Mouse (Mus musculus): ENCODE results near the gene Ssh1. TPM values are rescaled to one million over a fixed set of nuclear protein-coding genes. Genes with fewer than 3 reads are reported as not detected.

Ssh1 gene
- polyA plus RNA-seq, 1 experiment = 3.7 TPM

DNA sequence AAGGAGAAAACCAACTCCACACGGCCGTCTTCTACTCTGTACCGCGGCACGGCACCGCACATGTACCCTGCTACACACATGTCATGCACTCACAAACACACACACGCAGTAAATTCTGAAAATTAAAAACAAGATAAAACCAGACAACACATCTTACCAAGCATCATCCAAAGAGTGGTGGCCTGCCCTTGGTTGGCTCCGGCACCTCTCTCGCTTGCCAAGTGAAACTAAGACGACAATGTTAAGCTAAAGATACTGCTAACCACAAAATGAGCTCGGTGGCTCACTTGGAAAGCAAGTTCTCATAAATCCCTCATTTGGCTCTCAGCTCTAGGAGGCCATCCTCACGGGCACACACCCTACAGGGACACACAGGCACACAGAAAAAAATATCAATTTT, 94.2 kb downstream of the Ssh1 start:
- peaks cover 96% of the 10 kb centered on the region for H3K79me3 ChIP-seq (ENCODE audit: low read depth)
- H3K4me3 ChIP-seq (ENCODE audit: insufficient read depth, poor library complexity, severe bottlenecking) = no peak overlapping the region
- H3ac ChIP-seq (ENCODE audit: control insufficient read depth, insufficient read length, low read depth) = no peak overlapping the region
- no peaks in the 10 kb centered on the region for H3K27me3 ChIP-seq (ENCODE audit: control insufficient read depth, insufficient read depth, insufficient read length)
- no peaks in the 10 kb centered on the region for H3K36me3 ChIP-seq (ENCODE audit: control insufficient read depth, insufficient read depth)
- peaks cover 100% of the 10 kb centered on the region for H3K79me2 ChIP-seq (ENCODE audit: control insufficient read depth, insufficient read depth)
- TF ChIP-seq CTCF (IDR thresholded peaks at IDR 0.05; ENCODE audit: control insufficient read depth, insufficient read depth, insufficient read length) (no peak), MYOG (IDR thresholded peaks at IDR 0.05; ENCODE audit: control insufficient read depth, extremely low read depth, insufficient read length) (no peak), USF1 (IDR thresholded peaks at IDR 0.05; ENCODE audit: low read depth) (no peak), CEBPB (IDR thresholded peaks at IDR 0.05; ENCODE audit: low read depth) (no peak), MAX (IDR thresholded peaks at IDR 0.05) (no peak), FOSL1 (IDR thresholded peaks at IDR 0.05; ENCODE audit: insufficient read depth, low read length, poor library complexity, severe bottlenecking) (no peak), MYOD1 (IDR thresholded peaks at IDR 0.05; ENCODE audit: control insufficient read depth, insufficient read length, low read depth) (no peak)

DNA sequence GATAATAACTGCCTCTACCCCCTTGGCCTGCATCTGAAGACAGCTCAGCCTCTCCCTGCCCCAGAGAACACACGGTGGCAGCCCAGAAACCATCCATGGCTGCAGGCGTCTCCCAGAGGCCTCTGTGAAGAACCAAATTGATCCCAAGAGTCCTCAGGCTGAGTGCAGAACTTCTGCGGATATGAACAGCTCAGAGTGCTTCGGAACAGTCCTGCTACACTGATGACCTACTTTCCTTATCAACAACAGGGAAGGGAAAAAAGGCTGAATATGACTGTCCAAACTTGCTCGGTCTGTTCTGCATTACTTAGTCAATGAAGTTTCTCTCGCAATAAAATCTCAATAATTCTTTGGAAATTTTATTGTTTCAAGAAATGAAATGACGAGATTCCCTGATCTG, 101.7 kb downstream of the Ssh1 start:
- H3K36me3 ChIP-seq (ENCODE audit: control insufficient read depth, insufficient read depth) = no peaks in the 10 kb centered on the region
- no peaks in the 10 kb centered on the region for H3K27me3 ChIP-seq (ENCODE audit: control insufficient read depth, insufficient read depth, insufficient read length)
- no peak overlapping the region for H3K4me3 ChIP-seq (ENCODE audit: insufficient read depth, poor library complexity, severe bottlenecking)
- H3ac ChIP-seq (ENCODE audit: control insufficient read depth, insufficient read length, low read depth) = no peak overlapping the region
- TF ChIP-seq MAX (IDR thresholded peaks at IDR 0.05) = no peak
- no peak for TF ChIP-seq USF1 (IDR thresholded peaks at IDR 0.05; ENCODE audit: low read depth)
- no peak for TF ChIP-seq CTCF (IDR thresholded peaks at IDR 0.05; ENCODE audit: control insufficient read depth, insufficient read depth, insufficient read length)
- H3K79me3 ChIP-seq (ENCODE audit: low read depth) = peaks cover 91% of the 10 kb centered on the region
- H3K79me2 ChIP-seq (ENCODE audit: control insufficient read depth, insufficient read depth) = peaks cover 100% of the 10 kb centered on the region

DNA sequence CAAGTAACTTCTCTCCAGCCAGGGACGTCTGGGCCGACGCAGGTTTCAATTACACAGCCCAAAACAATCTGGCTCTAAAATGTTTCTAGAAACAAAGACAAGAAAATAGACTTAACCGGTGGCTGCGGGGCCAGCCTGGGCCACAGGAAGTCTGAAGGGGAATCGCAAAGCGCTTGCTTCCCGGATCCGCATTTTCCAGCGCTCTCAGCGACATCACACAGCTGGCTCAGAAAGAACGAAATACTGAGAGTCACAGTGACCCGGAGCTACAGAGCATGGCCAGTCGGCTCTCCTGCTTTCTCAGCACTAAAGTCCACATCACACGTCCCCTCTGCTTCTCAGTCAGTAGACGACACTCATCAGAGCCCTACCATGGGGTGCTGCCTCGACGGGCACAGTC, 102.8 kb downstream of the Ssh1 start:
- Histone ChIP-seq H3K36me3 (ENCODE audit: control insufficient read depth, insufficient read depth) (no peaks in the 10 kb centered on the region), H3K27me3 (ENCODE audit: control insufficient read depth, insufficient read depth, insufficient read length) (no peaks in the 10 kb centered on the region), H3K79me2 (ENCODE audit: control insufficient read depth, insufficient read depth) (peaks cover 100% of the 10 kb centered on the region), H3K4me3 (ENCODE audit: insufficient read depth, poor library complexity, severe bottlenecking) (no peak overlapping the region), H3ac (ENCODE audit: control insufficient read depth, insufficient read length, low read depth) (no peak overlapping the region), H3K79me3 (ENCODE audit: low read depth) (peaks cover 89% of the 10 kb centered on the region)
- no peak for TF ChIP-seq FOSL1 (IDR thresholded peaks at IDR 0.05; ENCODE audit: insufficient read depth, low read length, poor library complexity, severe bottlenecking)
- no peak for TF ChIP-seq CEBPB (IDR thresholded peaks at IDR 0.05; ENCODE audit: low read depth)
- TF ChIP-seq CTCF (IDR thresholded peaks at IDR 0.05; ENCODE audit: control insufficient read depth, insufficient read depth, insufficient read length) = no peak
- no peak for TF ChIP-seq MYOG (IDR thresholded peaks at IDR 0.05; ENCODE audit: control insufficient read depth, extremely low read depth, insufficient read length)
- no peak for TF ChIP-seq MYOD1 (IDR thresholded peaks at IDR 0.05; ENCODE audit: control insufficient read depth, insufficient read length, low read depth)
- no peak for TF ChIP-seq MAX (IDR thresholded peaks at IDR 0.05)
- TF ChIP-seq USF1 (IDR thresholded peaks at IDR 0.05; ENCODE audit: low read depth) = no peak

DNA sequence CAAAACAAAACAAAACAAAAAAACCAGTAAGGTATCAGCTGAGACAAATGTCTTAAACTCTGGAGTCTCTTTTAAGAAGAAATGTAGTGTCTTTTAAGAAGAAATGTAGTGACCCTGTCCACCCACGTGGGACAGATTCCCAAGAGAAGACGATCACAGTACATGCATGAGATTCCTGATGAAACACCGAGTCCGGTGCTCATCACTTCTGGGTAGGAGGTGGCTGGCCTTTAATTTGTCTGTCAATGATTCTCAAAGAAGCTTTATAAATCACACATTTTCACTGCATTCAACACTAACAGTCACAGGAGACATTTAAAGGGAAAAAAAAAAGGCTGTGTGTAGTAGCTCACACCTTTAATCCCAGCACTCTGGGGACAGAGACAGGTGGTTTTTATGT, 103.8 kb downstream of the Ssh1 start:
- TF ChIP-seq MAX (IDR thresholded peaks at IDR 0.05) (no peak), MYOG (IDR thresholded peaks at IDR 0.05; ENCODE audit: control insufficient read depth, extremely low read depth, insufficient read length) (no peak), MYOD1 (IDR thresholded peaks at IDR 0.05; ENCODE audit: control insufficient read depth, insufficient read length, low read depth) (no peak), CEBPB (IDR thresholded peaks at IDR 0.05; ENCODE audit: low read depth) (no peak), CTCF (IDR thresholded peaks at IDR 0.05; ENCODE audit: control insufficient read depth, insufficient read depth, insufficient read length) (no peak), USF1 (IDR thresholded peaks at IDR 0.05; ENCODE audit: low read depth) (no peak), FOSL1 (IDR thresholded peaks at IDR 0.05; ENCODE audit: insufficient read depth, low read length, poor library complexity, severe bottlenecking) (no peak)
- Histone ChIP-seq H3K79me3 (ENCODE audit: low read depth) (peaks cover 91% of the 10 kb centered on the region), H3K79me2 (ENCODE audit: control insufficient read depth, insufficient read depth) (peaks cover 100% of the 10 kb centered on the region), H3K4me3 (ENCODE audit: insufficient read depth, poor library complexity, severe bottlenecking) (no peak overlapping the region), H3K36me3 (ENCODE audit: control insufficient read depth, insufficient read depth) (no peaks in the 10 kb centered on the region), H3ac (ENCODE audit: control insufficient read depth, insufficient read length, low read depth) (no peak overlapping the region), H3K27me3 (ENCODE audit: control insufficient read depth, insufficient read depth, insufficient read length) (no peaks in the 10 kb centered on the region)

DNA sequence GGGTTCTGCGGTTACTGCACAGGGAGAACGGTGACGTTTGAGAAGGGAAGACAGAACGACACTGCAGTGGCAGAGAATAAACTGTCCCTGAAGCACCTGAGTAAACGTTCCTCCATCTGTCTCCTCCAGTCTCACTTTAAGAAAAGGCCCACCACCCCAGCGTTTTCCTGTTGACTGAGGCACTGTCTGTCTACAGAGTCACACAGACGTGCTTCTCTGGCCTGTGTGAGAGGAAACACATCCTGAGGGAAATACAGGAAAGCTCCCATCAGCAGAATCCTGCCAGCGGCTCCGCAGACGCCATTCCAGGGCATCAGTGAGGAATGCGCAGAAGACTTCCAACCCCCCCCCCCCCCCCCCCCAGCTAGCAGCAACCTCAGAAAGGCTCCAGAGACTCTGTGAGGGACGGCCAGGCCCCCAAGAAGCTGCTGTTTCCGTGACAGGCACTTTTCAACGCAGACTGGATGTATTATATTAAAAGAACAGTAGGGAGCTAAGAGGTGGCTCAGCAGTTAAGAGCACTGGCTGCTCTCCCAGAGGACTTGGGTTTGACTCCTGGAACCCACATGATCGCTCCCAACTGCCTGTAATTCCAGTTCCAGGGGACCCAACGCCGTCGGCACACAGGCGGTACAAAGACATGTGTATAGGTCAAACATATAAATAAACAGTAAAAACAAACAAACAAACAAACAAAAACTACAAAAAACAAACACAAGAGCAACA, 104.3 kb downstream of the Ssh1 start:
- TF ChIP-seq CTCF (IDR thresholded peaks at IDR 0.05; ENCODE audit: control insufficient read depth, insufficient read depth, insufficient read length) (no peak), USF1 (IDR thresholded peaks at IDR 0.05; ENCODE audit: low read depth) (no peak), MYOG (IDR thresholded peaks at IDR 0.05; ENCODE audit: control insufficient read depth, extremely low read depth, insufficient read length) (no peak), MYOD1 (IDR thresholded peaks at IDR 0.05; ENCODE audit: control insufficient read depth, insufficient read length, low read depth) (no peak), FOSL1 (IDR thresholded peaks at IDR 0.05; ENCODE audit: insufficient read depth, low read length, poor library complexity, severe bottlenecking) (no peak), MAX (IDR thresholded peaks at IDR 0.05) (no peak), CEBPB (IDR thresholded peaks at IDR 0.05; ENCODE audit: low read depth) (no peak)
- Histone ChIP-seq H3K36me3 (ENCODE audit: control insufficient read depth, insufficient read depth) (no peaks in the 10 kb centered on the region), H3K79me2 (ENCODE audit: control insufficient read depth, insufficient read depth) (peaks cover 100% of the 10 kb centered on the region), H3K4me3 (ENCODE audit: insufficient read depth, poor library complexity, severe bottlenecking) (no peak overlapping the region), H3K27me3 (ENCODE audit: control insufficient read depth, insufficient read depth, insufficient read length) (no peaks in the 10 kb centered on the region), H3ac (ENCODE audit: control insufficient read depth, insufficient read length, low read depth) (no peak overlapping the region), H3K79me3 (ENCODE audit: low read depth) (peaks cover 91% of the 10 kb centered on the region)

Data from C2C12 (cell line).